Mouse (Mus musculus) C2C12 (cell line): Measurements from ENCODE around the gene Cdk14.

Experiments
- CEBPB ChIP-seq: IDR thresholded peaks from one replicate; pipeline ENCODE4 v1.6.1; 2011; ENCODE audit warnings: low read depth, mild to moderate bottlenecking, control low read depth, moderate library complexity
- CTCF ChIP-seq: IDR thresholded peaks from one replicate; pipeline ENCODE4 v1.5.1; 2011; ENCODE audit not compliant: control insufficient read depth, insufficient read depth, insufficient read length
- MAX ChIP-seq: IDR thresholded peaks from one replicate; pipeline ENCODE4 v1.6.1; 2011; ENCODE audit warnings: mild to moderate bottlenecking, control low read depth
- MYOG ChIP-seq: IDR thresholded peaks from one replicate; pipeline ENCODE4 v1.6.1; 2011; ENCODE audit not compliant: control insufficient read depth, insufficient read length; ENCODE audit errors: extremely low read depth
- USF1 ChIP-seq: IDR thresholded peaks from one replicate; pipeline ENCODE4 v1.6.1; 2011; ENCODE audit warnings: low read depth, mild to moderate bottlenecking, control low read depth, moderate library complexity

GRCm38 (mm10) chr5:4961636-4962035 is 458.5 kb downstream of the Cdk14 start:
- no peak for TF ChIP-seq MAX
- no peak for TF ChIP-seq USF1
- TF ChIP-seq CTCF = no peak
- TF ChIP-seq CEBPB = no peak
- TF ChIP-seq MYOG = no peak
